Mouse (Mus musculus) urinary bladder, adult 18-20 months (tissue): ENCODE results near the gene Rps11.
"Not testable (repeated sequence)": the region's sequence is repeated elsewhere in the genome, so short reads cannot be mapped to it uniquely, and the experiment has no call there.

Experiments used
- DNase-seq, 2 experiments: peaks; one replicate each; pipeline ENCODE4 v3.0.0; 2022; ENCODE audit warnings: low spot score in 2 of 2, mixed read lengths in 2 of 2

The Rps11 gene

GRCm38 (mm10) chr7:45133446-45134159, 9.4 kb upstream of the Rps11 start:
- DNase-seq: no peak

- no peak for DNase-seq
These were observed 7.6 kb upstream of the Rps11 start for GRCm38 (mm10) chr7:45131850-45132249.

GRCm38 (mm10) chr7:45129776-45130512, 5.7 kb upstream of the Rps11 start:
- no peak for DNase-seq

GRCm38 (mm10) chr7:45129318-45129717, 5.1 kb upstream of the Rps11 start:
- no peak for DNase-seq

- DNase-seq: peak; percentile 96 to 99
These were observed 4.5 kb upstream of the Rps11 start, which contains the start of gene Rpl13a for GRCm38 (mm10) chr7:45128624-45129246. Gene Rpl13a (minus strand): TSS chr7:45128761.

GRCm38 (mm10) chr7:45127700-45128224, 3.5 kb upstream of the Rps11 start:
- no peak for DNase-seq

GRCm38 (mm10) chr7:45126844-45127699, 2.8 kb upstream of the Rps11 start:
- no peak for DNase-seq

- DNase-seq: no peak
These were observed 2.1 kb upstream of the Rps11 start for GRCm38 (mm10) chr7:45126147-45126843.

- not testable (repeated sequence) for DNase-seq
These were observed 1.4 kb upstream of the Rps11 start for GRCm38 (mm10) chr7:45125649-45126048.

GRCm38 (mm10) chr7:45125144-45125600, 933 bp upstream of the Rps11 start:
- DNase-seq: no peak

GRCm38 (mm10) chr7:45123186-45123570, 1.1 kb downstream of the Rps11 start:
- no peak for DNase-seq

GRCm38 (mm10) chr7:45122561-45123185, 1.6 kb downstream of the Rps11 start:
- DNase-seq: no peak

- no peak for DNase-seq
These were observed 2.3 kb downstream of the Rps11 start for GRCm38 (mm10) chr7:45121966-45122365.

GRCm38 (mm10) chr7:45121404-45121803, 2.8 kb downstream of the Rps11 start:
- DNase-seq: no peak

GRCm38 (mm10) chr7:45119780-45120709, 4.2 kb downstream of the Rps11 start:
- no peak for DNase-seq

GRCm38 (mm10) chr7:45118336-45118735, 5.9 kb downstream of the Rps11 start:
- DNase-seq: no peak

GRCm38 (mm10) chr7:45117566-45117965, 6.7 kb downstream of the Rps11 start:
- no peak for DNase-seq

GRCm38 (mm10) chr7:45113476-45113875, 10.8 kb downstream of the Rps11 start:
- DNase-seq: no peak

GRCm38 (mm10) chr7:45112529-45112928, 11.7 kb downstream of the Rps11 start:
- DNase-seq: no peak
